Mouse (Mus musculus) megakaryocyte-erythroid progenitor cell, adult 5 weeks (primary cell): ENCODE data around the gene Abhd2. TPM values are rescaled to one million over a fixed set of nuclear protein-coding genes. Genes with fewer than 3 reads are reported as not detected.

Experiments
- polyA plus RNA-seq: library from polyadenylated mRNA; stranded (reverse); fragments of >175 nt; gene quantifications from 2 replicates; pipeline ENCODE4 v1.2.3, GENCODE M21; 2012

Gene Abhd2
- polyA plus RNA-seq: 12.0 and 13.8 TPM in 2 replicates

DNA sequence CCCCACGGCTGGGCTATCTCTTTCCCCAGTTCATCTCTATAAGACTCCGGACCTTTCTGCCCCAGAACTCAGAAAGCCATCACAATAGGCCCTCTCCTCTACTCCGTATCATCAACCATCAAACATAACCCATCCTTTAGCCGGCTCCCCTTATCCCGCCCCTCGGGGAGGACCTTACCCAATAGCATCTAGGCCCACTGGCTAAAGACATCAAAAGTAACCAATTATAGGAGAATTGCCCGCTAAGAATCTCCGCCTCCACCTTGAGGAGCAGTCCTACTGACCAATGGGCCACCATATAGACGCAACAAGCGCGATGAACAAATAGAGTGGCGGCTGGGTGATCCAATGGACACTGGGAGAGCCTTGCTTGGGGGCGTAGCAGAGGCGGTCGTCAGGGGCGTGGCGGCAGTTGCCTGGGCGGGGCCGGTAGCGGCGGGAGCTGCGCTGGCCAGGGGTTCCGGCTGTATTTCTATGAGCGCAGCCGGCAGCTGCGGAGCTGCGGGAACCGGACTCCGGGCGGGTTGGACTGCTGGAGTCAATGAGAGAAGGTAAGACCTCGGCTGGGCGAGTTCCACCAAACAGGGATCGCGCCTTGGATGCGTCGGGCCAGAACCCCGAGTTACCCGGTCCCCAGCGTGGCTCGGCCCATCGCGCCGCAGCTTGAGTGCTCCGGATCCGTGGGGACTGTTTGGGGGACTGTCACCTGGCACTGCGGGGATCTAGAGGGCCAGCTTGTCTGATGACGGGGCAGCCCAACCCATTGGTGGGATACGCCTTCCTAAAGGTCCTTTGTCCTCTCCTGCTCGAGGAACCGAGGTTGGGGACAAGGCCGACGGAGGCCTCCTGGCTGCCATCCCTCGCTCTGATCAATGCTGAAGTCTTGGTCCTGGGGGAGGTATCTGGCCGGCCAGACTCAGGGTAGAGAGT lies at the start of gene Abhd2:
TSS of gene Abhd2 (plus strand) at position 411 of the 930 bp plus-strand sequence.

DNA sequence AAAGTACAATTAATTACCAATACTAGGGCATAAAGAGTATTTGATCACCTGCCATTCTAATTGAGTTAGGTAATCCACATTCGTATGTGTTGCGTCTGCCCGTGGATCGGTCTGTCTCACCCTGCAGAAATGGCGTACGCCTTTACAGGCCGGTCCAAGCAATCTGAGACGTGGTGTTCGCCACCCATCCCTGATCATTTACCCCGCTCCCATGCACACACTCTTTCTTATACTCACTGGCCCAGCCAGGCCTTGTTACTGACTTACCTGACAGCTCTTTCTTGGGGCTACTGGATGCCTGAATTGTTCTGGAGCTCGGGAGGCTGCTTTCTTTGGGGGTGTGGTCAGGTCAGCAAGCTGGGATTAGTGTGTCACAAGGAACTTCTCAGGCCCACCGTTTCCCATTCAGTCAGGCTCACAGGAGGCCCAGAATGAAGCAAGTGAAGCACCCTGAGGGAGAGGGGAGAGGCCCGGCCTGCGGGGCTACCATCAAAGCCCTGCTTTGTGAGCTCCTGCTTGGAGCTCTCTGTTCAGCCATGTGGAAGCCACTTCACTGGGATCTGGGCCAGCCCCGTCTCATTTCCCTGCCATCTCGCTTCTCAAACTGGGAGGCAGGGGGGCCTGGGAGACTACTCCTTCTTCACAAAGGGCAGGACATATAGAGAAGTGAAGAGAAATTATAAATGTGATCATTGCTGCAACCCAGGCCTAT lies 113.6 kb downstream of the Abhd2 start, which contains the start of gene Rlbp1:
TSS of gene Rlbp1 (minus strand) at position 627 of the 712 bp plus-strand sequence.

DNA sequence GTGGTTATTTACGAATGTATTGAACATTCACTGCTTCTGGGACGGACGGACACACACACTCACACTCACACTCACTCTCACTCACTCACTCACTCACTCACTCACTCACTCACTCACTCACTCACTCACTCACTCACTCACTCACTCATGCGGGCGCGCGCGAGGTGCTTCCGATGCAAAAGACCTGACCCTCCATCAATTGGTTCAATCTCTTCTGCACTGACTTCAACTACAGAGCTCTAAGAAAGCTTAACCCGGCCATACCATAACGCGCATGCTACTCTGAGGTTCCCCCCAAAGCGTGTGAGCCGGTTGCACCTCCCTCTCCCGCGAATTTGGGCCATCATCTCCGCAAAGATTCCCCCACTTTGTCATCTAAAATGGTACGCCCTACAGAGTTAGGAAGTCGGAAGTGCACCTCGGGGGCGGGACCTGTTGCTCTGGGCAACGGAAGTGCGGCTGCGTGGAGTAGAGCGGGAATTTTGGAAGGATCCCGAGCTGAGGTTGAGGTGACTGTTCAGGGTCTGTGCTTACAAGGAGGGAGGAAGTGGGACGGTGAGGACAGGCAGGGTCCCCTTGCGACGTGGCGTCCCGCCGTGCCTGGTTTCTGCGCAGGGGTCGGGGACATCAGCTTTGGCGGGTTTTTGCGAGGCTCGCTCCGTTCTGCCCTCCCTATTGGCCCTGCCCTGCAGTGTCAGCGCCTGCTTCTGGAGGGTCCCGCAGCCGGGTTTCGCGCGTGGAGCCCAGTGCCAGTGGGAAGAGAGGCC lies 119.1 kb downstream of the Abhd2 start, which contains the start of gene Fanci:
TSS of gene Fanci (plus strand) at position 47 of the 767 bp plus-strand sequence.

Other genes with a start within 250 kb of the Abhd2 start
- gene Acan, start 219.7 kb upstream of the Abhd2 start, polyA plus RNA-seq: not detected in 2 replicates
- gene Hapln3, start 142.2 kb upstream of the Abhd2 start, polyA plus RNA-seq: not detected in 2 replicates
- gene Mfge8, start 124.1 kb upstream of the Abhd2 start, polyA plus RNA-seq: 57.6 and 69.5 TPM in 2 replicates
- gene Rlbp1, start 113.8 kb downstream of the Abhd2 start, polyA plus RNA-seq: not detected in 2 replicates
- gene Fanci, start 118.7 kb downstream of the Abhd2 start, polyA plus RNA-seq: 0.76 and 1.0 TPM in 2 replicates
- gene Polg, start 193.2 kb downstream of the Abhd2 start, polyA plus RNA-seq: 33.9 and 35.0 TPM in 2 replicates